Mouse (Mus musculus) brain, embryonic 14.5 days (tissue): ENCODE data around the gene Loxl1. TPM values are rescaled to one million over a fixed set of nuclear protein-coding genes. Genes with fewer than 3 reads are reported as not detected.
A peak's percentile ranks its signal among the peaks of the same experiment; 100 is the strongest.

Experiments
- DNase-seq: peaks from one replicate; pipeline ENCODE4 v3.0.0-alpha.2; 2011; ENCODE audit warnings: low read depth
- CTCF ChIP-seq: fragments of 200-500 bp; IDR thresholded peaks from 2 replicates; pipeline ENCODE4 v1.5.1; 2012; ENCODE audit warnings: inconsistent platforms, mild to moderate bottlenecking, moderate library complexity, borderline replicate concordance; ENCODE audit not compliant: insufficient read depth, insufficient read length; ENCODE audit errors: extremely low read depth
- POLR2A ChIP-seq: fragments of 200-500 bp; IDR thresholded peaks from 2 replicates; pipeline ENCODE4 v1.6.1; 2012; ENCODE audit warnings: mild to moderate bottlenecking, inconsistent platforms, borderline replicate concordance; ENCODE audit not compliant: poor library complexity, insufficient read depth, insufficient read length, severe bottlenecking; ENCODE audit errors: extremely low read depth
- polyA plus RNA-seq: library from polyadenylated mRNA; depleted of rRNA; stranded (reverse); fragments of >200 nt; gene quantifications from 2 replicates; pipeline ENCODE4 v1.2.3, GENCODE M21; 2012

Loxl1 gene
- polyA plus RNA-seq, 1 experiment, result 14.4 TPM

GRCm38 (mm10) chr9:58310043-58310660 is 2.8 kb downstream of the Loxl1 start:
- no peak for TF ChIP-seq CTCF
- no peak for TF ChIP-seq POLR2A
- peak; percentile 65 for DNase-seq

DNA sequence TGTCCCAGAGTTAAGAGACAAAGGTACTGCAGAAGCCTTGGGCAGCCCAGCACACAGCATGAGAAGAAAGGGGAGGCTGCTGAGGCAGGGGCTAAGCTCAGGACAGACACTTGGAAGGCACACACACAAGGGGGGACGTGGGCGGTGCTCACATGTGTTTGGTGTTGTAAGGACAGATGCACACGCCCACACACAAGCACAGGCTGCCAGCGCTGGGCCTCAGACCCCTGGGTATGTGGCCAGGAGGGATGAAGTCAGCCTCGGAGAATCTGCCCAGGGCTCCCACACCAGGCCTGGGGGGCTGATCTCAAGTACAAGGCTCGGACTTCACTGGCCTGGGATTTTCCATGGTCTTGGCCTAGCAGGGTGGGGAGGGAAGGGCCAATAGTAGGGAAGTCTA is 4.6 kb downstream of the Loxl1 start:
- peak; percentile 59 for DNase-seq
- TF ChIP-seq POLR2A (no peak), CTCF (no peak)

- no peak for DNase-seq
These were observed 7.3 kb downstream of the Loxl1 start for GRCm38 (mm10) chr9:58305686-58306085.

GRCm38 (mm10) chr9:58303599-58304271 is 9.3 kb downstream of the Loxl1 start:
- DNase-seq, result no peak

More at GRCm38 (mm10) chr9:58305686-58306085, 7.3 kb downstream of the Loxl1 start:
- TF ChIP-seq POLR2A, result no peak
- TF ChIP-seq CTCF, result no peak

GRCm38 (mm10) chr9:58303115-58303514 is 9.9 kb downstream of the Loxl1 start:
- DNase-seq, result no peak
- TF ChIP-seq POLR2A, result no peak
- TF ChIP-seq CTCF, result no peak

More at GRCm38 (mm10) chr9:58303599-58304271, 9.3 kb downstream of the Loxl1 start:
- TF ChIP-seq CTCF (no peak), POLR2A (no peak)

- no peak for DNase-seq
- TF ChIP-seq CTCF, result no peak
- no peak for TF ChIP-seq POLR2A
These were observed 13.6 kb downstream of the Loxl1 start for GRCm38 (mm10) chr9:58299356-58299799.

DNA sequence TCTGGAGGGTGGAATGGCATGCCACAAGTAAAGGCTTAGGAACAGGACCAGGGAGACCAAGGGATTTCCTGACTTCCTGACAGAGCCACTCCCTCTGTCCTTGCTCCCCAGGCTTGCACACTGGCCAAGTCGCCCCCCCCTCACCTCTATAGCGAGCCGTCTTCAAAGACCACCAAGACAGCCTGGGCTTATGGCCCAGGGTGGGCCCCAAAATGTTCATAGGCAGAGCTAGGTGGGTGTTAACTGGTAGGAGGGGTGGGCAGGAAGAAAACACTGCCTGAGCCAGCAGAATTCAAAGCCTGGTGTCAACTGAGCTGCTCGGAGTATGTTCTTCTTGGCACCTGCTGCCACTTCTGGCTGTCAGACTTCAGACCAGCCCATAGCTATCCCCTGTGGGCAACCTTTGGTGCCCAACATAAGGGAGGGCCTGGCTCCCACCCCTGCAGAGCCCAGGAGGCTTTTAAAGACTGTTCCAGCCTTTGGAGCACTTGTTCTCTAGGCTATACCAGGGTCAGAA is 15.0 kb downstream of the Loxl1 start:
- DNase-seq, result peak; percentile 38
- no peak for TF ChIP-seq CTCF
- no peak for TF ChIP-seq POLR2A

DNA sequence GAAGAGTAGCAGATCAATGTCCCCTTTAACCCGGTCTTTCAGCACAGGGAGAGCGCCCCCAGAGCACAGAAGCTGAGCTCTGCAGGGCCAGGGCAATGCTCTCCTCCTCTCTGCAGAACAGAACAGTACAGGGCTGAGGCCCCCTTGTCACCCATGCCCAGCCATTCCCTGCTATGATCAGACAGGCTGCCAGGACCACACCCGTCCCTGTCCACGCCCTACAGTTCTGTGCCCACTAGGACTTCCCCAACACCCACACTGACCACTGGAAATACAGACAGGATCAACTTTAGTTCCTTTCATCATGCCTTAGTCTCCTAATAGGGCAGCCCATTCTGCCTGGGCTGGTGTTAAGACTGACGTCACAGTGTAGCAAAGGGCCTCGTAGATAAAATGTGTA is 15.9 kb downstream of the Loxl1 start:
- no peak for TF ChIP-seq CTCF
- TF ChIP-seq POLR2A, result no peak

GRCm38 (mm10) chr9:58295766-58296361 is 17.1 kb downstream of the Loxl1 start:
- DNase-seq, result peak; percentile 43
- TF ChIP-seq CTCF (no peak), POLR2A (no peak)

More for the DNA sequence above, 15.9 kb downstream of the Loxl1 start:
- DNase-seq, result no peak

GRCm38 (mm10) chr9:58295345-58295744 is 17.6 kb downstream of the Loxl1 start:
- DNase-seq, result no peak
- no peak for TF ChIP-seq POLR2A
- no peak for TF ChIP-seq CTCF

DNA sequence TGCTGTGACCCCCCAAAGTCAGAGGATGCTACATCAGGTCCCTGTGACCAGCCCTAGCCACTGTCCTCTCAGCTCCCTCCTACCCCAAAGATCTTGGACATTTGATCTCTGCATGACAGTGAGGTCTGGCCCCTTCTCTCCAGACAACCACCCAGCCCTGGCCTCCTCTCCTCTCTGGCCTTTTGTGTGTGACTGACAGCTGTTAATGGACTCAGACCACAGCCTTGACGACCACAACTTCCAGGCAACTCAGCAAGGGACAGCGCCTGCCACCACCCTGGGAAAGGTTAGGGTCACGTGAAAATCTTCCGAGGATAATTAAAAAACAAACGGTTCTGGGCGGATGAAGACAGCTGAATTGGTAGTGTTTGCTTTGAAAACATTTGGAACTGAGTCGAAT is 18.5 kb downstream of the Loxl1 start:
- no peak for DNase-seq
- no peak for TF ChIP-seq CTCF
- no peak for TF ChIP-seq POLR2A
